In the genomic region with DNA sequence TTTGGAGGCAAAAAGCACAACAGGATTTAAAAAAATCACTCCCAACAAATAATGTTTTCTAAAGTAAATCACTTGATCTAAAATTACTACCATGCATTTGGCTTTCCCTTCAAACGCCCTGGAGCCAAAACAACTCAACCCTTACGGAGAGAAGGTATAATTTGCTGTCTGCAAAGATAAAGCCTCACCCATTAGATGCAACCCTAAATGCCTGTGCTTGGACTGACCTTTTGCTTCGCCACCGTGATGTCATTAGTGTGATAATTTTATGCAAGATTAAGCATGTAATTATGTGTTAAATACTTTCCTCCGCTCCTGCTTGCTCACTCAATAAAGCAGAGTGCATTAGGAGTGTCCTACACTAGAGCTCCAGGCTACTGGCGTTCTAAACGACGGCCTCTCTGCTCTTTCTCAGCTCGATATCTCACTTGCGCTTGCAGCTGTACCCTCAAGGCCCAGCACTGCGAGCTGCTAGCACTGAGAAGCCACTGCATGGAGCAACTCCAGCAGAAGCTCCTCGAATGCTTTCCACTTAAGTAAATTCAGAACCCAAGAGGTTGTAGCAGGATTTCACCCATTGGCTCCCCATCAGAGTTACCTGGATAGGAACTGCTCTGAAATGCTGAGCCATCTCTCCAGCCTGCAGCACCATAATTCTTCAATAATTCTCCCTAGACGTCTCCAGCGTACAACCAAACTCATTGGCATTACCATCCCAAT, we compare ENCODE assay signal across 21 mouse cellular contexts.
DNase-seq lines count a peak whose midpoint lies in the region; ATAC-seq and TF ChIP-seq lines count a peak whose summit lies in the region.
"Had no signal": no experiment of that assay in that cellular context is flagged by ENCODE, and none has a peak within 500 bp of the region (broad histone marks: within the 10 kb centered on the region; RNA-seq: fewer than 3 reads in every experiment).

No protein-coding gene starts in this region.

- peak; percentile 73 for ATAC-seq in hindbrain, embryonic 13.5 days (ENCODE audit: low FRiP score)
- peak; percentile 46; the same call in 1 of the 2 replicates for ATAC-seq in forebrain, embryonic 15.5 days (replicated peaks)
- ATAC-seq in neural tube, embryonic 14.5 days (ENCODE audit: low read depth) = peak; percentile 72; the same call in 1 of the 2 replicates
- no peak for ATAC-seq in erythroblast, adult 5-6 weeks (replicated peaks; ENCODE audit: low FRiP score, poor library complexity, severe bottlenecking)

- no peak for TF ChIP-seq POLR2A in brain, embryonic 14.5 days (IDR thresholded peaks at IDR 0.05; ENCODE audit: borderline replicate concordance, extremely low read depth, insufficient read depth, insufficient read length, poor library complexity, severe bottlenecking)

- no peaks in the 10 kb centered on the region for H3K36me3 ChIP-seq in hindbrain, embryonic 13.5 days
- H3K36me3 ChIP-seq in hindbrain, embryonic 10.5 days = no peaks in the 10 kb centered on the region
- no peaks in the 10 kb centered on the region for H3K36me3 ChIP-seq in forebrain, embryonic 15.5 days
- H3K36me3 ChIP-seq in neural tube, embryonic 14.5 days (ENCODE audit: control insufficient read depth, insufficient read depth, low read length) = no peaks in the 10 kb centered on the region

- TF ChIP-seq CTCF in brain, embryonic 14.5 days (IDR thresholded peaks at IDR 0.05; ENCODE audit: borderline replicate concordance, extremely low read depth, insufficient read depth, insufficient read length) = no peak

- H3K27me3 ChIP-seq in hindbrain, embryonic 13.5 days = no peaks in the 10 kb centered on the region
- no peaks in the 10 kb centered on the region for H3K27me3 ChIP-seq in hindbrain, embryonic 10.5 days (ENCODE audit: insufficient read depth, poor library complexity, severe bottlenecking)
- H3K27me3 ChIP-seq in forebrain, embryonic 15.5 days = no peaks in the 10 kb centered on the region
- H3K27me3 ChIP-seq in neural tube, embryonic 14.5 days (ENCODE audit: control insufficient read depth, insufficient read depth, low read length) = no peaks in the 10 kb centered on the region

- 0 out of 2 replicates have a peak overlapping the region, but pooled peaks have one; percentile 52 for H3K27ac ChIP-seq in hindbrain, embryonic 13.5 days
- H3K27ac ChIP-seq in hindbrain, embryonic 10.5 days = no peak overlapping the region
- no peak overlapping the region for H3K27ac ChIP-seq in forebrain, embryonic 15.5 days (replicated peaks)
- no peak overlapping the region for H3K27ac ChIP-seq in neural tube, embryonic 14.5 days (ENCODE audit: low read depth, low read length)
- H3K27ac ChIP-seq: gastrocnemius, adult 2 months had no signal

- H3K9ac ChIP-seq in hindbrain, embryonic 13.5 days = no peak overlapping the region
- no peak overlapping the region for H3K9ac ChIP-seq in forebrain, embryonic 15.5 days (replicated peaks)
- H3K9ac ChIP-seq in neural tube, embryonic 14.5 days (replicated peaks; ENCODE audit: low read depth, low read length) = no peak overlapping the region

- 51% methylated on average over 14 of the region's 14 CpGs for WGBS in hindbrain, embryonic 13.5 days
- WGBS in hindbrain, embryonic 10.5 days = 76% methylated on average over 14 of the region's 14 CpGs
- 45% methylated on average over 14 of the region's 14 CpGs for WGBS in forebrain, embryonic 15.5 days
- 53% methylated on average over 14 of the region's 14 CpGs for WGBS in neural tube, embryonic 14.5 days

- no peaks in the 10 kb centered on the region for H3K9me3 ChIP-seq in hindbrain, embryonic 13.5 days
- H3K9me3 ChIP-seq in hindbrain, embryonic 10.5 days = no peaks in the 10 kb centered on the region
- H3K9me3 ChIP-seq in forebrain, embryonic 15.5 days = no peaks in the 10 kb centered on the region
- no peaks in the 10 kb centered on the region for H3K9me3 ChIP-seq in neural tube, embryonic 14.5 days (ENCODE audit: control insufficient read depth, low read length)

- H3K4me3 ChIP-seq in hindbrain, embryonic 13.5 days = no peak overlapping the region
- H3K4me3 ChIP-seq in hindbrain, embryonic 10.5 days = no peak overlapping the region
- no peak overlapping the region for H3K4me3 ChIP-seq in forebrain, embryonic 15.5 days
- H3K4me3 ChIP-seq in neural tube, embryonic 14.5 days (ENCODE audit: low read depth, low read length) = no peak overlapping the region
- H3K4me3 ChIP-seq: gastrocnemius, adult 2 months had no signal

- DNase-seq in hindbrain, embryonic 10.5 days (ENCODE audit: low spot score) = no peak
- peak; percentile 56 for DNase-seq in brain, embryonic 14.5 days (ENCODE audit: low read depth)
- DNase-seq in layer of hippocampus, adult 9-10 months (ENCODE audit: low spot score) = no peak
- DNase-seq: adrenal gland, postnatal 14 days; cerebellum, adult 11-12 months; cerebellum, postnatal 14 days; embryo, embryonic 11 days; gastrocnemius, adult 2 months; heart, postnatal 14 days; kidney, adult 8-10 months; kidney, postnatal 36 days; lung, adult 18-20 months; lung, postnatal 14 days; right cerebral cortex, adult 18-20 months; thymus, postnatal 25 days had no signal

- no peak overlapping the region for H3K4me2 ChIP-seq in hindbrain, embryonic 13.5 days
- no peak overlapping the region for H3K4me2 ChIP-seq in forebrain, embryonic 15.5 days (replicated peaks)
- no peak overlapping the region for H3K4me2 ChIP-seq in neural tube, embryonic 14.5 days (ENCODE audit: low read depth, low read length)
- H3K4me2 ChIP-seq: heart, embryonic 11.5 days; liver, embryonic 11.5 days had no signal

- H3K4me1 ChIP-seq in hindbrain, embryonic 13.5 days (replicated peaks) = peaks cover 7% of the 10 kb centered on the region; the same call in 1 of the 2 replicates
- no peaks in the 10 kb centered on the region for H3K4me1 ChIP-seq in hindbrain, embryonic 10.5 days (replicated peaks)
- no peaks in the 10 kb centered on the region for H3K4me1 ChIP-seq in forebrain, embryonic 15.5 days
- H3K4me1 ChIP-seq in neural tube, embryonic 14.5 days (ENCODE audit: control insufficient read depth, insufficient read depth, low read length) = no peaks in the 10 kb centered on the region
